Mouse (Mus musculus) cerebellum, postnatal 10 days (tissue): ENCODE data around the gene Prss32.

ENCODE experiments used
- DNase-seq, 2 experiments: peaks; one replicate each; pipeline ENCODE4 v3.0.0; 2021; ENCODE audit warnings: mixed read lengths in 2 of 2

Gene Prss32

DNA sequence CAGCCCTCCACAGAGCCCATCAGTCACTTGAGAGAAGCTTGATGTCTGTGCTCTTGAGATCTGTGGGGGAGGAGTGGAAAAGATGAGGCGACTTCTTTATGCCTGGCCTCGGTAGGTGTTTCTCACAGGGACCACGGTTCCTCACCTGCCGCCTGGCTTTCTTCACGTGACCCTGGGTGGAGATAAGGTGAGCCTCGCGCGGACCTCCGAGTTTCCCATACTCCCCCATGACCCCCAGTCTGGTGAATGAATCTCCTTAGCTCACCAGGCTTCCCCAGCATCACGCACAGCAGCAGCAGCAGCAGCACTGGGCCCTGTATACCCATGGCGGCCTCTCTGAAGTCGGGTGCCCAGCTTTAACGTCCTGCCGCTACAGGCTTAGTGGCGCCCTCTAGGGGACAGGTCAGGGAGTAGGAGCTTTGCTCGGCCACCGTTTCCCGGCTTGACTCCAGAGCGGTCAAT is at the start of gene Prss32, which contains the start of gene Prss41:
TSS of gene Prss32 (plus strand) at position 44 of the 462 bp plus-strand sequence.
TSS of gene Prss41 (minus strand) at position 361 of the 462 bp plus-strand sequence.
- peak; percentile 73 to 83 for DNase-seq

DNA sequence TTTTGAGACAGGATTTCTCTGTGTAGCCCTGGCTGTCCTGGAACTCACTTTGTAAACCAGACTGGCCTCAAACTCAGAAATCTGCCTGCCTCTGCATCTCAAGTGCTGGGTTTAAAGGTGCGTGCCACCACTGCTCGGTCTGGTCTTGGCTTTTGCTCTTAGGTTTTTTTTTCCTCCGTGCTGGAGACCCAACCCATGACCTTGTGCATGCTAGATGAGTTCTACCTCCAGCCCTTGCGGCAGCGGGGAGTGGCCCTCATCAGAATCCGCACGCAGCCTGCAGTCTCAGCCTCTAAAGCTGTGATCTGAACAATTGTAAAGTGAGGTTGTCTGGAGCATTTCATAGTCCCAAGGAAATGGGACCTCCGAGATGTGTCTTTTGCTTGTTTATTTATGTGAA is 48.3 kb upstream of the Prss32 start:
- DNase-seq = no peak

DNA sequence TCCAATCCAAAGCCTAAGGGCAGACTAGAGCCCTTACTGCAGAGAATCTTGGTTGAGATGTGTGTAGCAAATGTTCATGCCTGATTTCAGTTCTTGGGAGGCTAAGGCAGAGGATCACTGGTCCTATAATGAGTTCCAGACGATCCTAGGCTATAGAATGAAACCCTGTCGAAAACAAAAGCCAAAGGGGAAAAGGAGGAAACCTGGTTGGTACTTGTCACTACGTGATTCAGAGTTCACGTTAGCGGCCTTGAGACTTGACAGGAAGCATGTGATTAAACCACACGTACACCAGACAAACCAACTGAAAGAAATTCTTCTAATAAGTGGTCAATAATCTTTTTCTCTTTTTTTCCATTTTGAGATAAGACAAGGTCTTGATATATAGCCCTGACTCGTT is 46.3 kb upstream of the Prss32 start:
- DNase-seq = no peak

DNA sequence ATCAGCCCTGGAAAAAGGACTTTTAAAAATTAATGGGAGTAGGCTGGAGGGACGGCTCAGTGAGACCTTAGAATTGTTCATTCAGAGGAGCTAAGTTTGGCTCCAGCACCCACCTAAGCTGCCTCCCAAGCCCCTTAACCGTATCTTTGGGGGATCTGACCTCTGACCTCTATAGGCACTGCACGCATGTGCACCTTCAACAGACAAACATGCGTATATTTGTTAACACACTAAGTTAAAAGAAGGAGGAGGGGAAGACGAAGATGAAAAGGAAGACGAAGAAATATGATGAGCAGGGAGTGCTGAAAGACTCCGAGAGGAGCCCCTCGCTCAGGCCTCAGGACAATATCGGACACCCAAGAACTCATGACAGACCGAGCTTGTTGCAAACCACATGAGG is 42.0 kb upstream of the Prss32 start:
- DNase-seq = no peak

DNA sequence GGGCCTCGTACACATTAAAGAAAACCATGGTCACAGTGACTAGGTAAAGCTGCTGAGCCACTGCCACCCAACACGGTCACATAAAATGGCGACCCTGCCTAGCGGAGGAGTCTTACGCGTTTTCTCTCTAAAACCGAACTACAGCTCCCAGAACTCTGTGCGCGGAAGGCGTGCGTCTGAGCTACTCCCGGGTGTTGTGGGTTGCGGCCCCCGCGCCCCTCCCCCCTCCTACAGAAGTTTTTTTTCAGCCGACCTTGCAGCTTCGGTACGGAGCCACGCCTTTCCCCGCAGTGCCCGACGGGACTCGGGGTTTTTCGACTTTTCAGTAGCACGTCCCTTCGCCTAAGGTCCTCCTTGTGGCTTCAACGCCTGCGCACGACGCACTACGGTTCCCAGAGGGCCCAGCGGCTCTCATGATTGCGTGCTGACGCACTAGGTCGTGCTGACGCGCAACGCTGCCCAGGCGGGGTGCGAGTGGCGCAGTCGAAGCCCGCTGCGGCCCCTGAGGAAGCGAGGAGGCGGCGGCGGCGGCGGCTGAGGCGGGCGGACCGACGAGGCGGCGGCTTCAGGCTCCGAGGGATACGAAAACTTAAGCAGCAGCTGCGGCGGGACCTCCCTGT is 40.8 kb upstream of the Prss32 start:
- DNase-seq = peak; percentile 98 to 99

DNA sequence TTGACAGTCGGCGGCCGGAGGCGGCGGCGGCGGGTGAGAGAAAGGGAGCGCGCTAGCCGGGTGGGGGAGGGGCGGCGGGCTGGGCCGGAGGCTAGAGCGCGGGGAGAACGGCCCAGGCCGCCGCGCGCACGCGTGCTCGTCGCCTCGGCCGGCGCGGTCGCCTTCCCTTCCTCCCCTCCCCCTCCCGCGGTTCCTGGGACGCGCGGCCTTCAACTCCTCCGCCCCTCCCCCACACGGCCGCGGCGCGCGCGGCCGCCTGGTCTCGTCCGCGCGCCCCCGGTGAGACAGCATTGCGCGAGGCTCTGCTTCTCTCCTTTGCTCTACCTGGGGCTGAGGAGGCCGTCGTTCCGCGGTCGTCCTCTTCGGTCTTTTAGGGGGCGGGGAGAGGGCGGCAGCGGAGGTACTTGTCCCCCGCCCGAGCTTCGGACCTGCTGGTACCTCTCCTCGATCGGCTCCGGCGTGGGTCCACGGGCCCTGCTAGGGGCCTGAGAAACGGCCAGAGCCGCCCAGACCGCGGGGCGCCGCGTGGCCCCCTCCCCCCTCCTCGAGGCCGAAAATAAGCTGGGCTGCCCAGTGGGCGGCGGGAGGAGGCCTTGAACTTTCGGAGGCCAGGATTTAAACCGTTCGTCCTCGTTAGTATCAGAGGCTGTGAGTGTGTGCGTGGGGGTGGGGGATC is 40.2 kb upstream of the Prss32 start:
- DNase-seq = peak; percentile 95

DNA sequence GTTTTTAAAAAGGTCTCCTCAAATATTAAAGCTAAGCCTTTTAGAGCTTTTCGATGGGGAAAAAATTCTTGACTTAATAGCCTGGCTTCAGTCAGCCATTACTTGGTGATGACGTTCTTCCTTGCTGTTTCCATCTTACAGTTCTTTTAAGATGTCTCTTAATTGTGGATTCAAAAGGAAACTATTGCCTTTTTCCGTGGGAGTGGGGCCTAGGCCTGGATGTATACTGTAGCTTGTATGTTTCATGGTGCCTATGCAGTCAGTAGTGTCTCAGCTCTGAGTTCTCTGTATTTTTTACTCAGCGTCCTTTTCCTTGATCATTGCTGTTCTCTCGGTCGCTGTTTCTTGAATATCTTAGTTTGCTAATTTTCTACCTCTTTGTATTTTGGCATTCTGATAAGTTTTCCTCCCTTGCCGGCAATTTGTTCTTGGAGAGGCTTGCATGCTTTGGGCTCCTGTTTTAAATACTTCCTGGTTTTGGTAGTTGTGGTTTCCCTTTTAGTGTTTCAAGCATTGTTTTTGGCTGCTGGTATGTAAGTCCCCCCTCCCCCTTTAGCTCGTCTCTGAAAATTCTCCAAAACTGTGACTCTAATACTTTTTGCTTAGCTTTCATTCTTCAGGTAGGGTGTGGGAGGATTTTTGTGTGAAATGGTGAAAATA is 39.1 kb upstream of the Prss32 start:
- no peak for DNase-seq

DNA sequence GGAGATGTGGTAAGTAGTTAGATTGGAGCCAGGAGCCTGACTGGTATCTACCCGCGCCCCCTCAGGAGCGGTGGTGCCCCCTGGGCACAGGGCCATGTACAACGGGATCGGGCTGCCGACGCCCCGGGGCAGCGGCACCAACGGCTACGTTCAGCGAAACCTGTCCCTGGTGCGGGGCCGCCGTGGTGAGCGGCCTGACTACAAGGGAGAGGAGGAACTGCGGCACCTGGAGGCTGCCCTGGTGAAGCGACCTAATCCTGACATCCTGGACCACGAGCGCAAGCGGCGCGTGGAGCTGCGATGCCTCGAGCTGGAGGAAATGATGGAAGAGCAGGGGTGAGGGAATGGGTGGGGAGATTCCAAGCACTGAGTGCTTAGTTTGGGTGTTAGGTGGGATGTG is 36.8 kb upstream of the Prss32 start:
- DNase-seq = peak in 1 of 2 experiments; percentile 55

DNA sequence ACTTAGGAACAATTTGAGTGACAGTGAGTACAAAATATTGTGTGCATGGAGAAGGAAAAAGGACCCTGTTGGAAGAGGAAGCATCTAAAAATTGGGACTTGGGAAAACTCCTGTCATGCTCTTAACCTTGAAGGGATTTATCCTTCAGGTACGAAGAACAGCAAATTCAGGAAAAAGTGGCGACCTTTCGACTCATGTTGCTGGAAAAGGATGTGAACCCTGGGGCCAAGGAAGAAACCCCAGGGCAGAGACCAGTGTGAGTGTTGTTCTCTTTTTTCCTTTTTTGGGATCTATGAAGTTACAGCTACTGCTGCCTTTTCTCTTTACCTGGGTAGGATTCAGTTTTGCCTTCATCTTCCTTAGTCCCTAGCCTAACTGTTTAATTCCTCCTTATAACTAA is 35.7 kb upstream of the Prss32 start:
- no peak for DNase-seq

DNA sequence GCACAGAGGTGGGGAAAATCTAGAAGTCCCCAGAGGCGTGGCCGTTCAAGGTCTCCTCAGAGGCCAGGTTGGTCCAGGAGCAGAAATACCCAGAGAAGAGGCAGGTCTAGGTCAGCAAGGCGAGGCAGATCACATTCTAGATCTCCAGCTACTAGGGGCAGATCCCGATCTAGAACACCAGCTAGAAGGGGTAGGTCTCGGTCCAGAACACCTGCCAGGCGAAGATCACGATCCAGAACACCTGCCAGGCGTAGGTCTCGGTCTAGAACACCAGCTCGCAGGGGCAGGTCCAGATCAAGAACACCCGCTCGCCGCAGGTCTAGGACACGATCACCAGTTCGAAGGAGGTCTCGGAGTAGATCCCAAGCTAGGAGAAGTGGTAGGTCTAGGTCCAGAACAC is 28.0 kb upstream of the Prss32 start:
- DNase-seq = peak in 1 of 2 experiments; percentile 13

DNA sequence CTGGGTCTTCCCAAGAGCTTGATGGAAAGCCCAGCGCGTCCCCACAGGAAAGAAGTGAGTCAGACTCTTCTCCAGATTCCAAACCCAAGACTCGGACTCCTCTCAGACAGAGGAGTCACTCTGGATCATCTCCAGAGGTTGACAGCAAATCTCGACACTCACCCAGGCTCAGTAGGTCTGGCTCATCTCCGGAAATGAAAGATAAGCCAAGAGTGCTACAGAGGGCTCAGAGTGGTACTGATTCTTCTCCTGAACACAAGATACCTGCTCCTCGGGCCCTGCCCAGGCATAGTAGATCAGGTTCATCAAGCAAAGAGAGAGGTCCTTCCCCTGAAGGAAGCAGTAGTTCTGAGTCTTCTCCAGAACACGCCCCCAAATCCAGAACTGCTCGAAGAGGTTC is 25.1 kb upstream of the Prss32 start:
- peak in 1 of 2 experiments; percentile 15 for DNase-seq

DNA sequence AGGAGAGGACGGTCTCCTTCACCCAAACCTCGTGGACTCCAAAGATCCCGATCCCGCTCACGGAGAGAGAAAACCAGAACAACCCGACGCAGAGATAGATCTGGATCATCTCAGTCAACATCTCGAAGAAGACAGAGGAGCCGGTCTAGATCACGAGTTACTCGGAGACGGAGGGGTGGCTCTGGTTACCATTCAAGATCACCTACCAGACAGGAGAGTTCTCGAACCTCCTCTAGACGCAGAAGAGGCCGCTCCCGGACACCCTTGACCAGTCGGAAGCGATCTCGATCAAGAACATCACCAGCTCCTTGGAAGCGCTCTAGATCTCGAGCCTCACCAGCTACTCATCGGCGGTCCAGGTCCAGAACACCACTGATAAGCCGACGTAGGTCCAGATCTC is 24.4 kb upstream of the Prss32 start:
- DNase-seq = peak in 1 of 2 experiments; percentile 17

DNA sequence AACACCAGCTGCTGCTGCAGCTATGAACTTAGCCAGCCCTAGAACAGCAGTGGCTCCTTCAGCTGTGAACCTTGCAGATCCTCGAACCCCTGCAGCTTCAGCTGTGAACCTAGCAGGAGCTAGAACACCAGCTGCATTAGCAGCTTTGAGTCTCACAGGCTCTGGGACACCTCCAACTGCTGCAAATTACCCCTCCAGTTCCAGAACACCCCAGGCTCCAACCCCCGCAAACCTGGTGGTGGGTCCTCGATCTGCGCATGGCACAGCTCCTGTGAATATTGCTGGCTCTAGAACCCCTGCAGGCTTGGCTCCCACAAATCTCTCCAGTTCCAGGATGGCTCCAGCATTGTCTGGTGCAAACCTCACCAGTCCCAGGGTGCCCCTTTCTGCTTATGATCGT is 22.9 kb upstream of the Prss32 start:
- peak in 1 of 2 experiments; percentile 21 for DNase-seq

DNA sequence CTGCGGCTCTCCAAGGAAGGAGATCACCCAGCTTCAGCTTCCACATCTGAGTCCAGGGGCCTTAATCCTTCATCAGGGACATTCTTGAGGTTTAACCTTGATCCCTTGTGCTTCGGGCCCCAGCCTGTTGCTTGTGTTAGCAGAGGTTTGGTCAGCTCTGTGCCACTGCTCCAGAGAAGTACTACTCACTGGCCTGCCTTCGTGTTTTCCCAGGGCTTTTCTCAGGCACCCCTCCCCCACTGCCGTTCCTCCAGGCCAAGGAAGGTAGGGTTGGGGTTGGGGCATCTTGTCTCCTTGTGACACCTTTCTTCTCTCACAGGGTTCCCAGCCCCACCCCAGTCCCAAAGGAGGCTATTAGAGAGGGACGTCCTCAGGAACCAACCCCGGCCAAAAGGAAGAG is 21.6 kb upstream of the Prss32 start:
- peak in 1 of 2 experiments; percentile 22 for DNase-seq

DNA sequence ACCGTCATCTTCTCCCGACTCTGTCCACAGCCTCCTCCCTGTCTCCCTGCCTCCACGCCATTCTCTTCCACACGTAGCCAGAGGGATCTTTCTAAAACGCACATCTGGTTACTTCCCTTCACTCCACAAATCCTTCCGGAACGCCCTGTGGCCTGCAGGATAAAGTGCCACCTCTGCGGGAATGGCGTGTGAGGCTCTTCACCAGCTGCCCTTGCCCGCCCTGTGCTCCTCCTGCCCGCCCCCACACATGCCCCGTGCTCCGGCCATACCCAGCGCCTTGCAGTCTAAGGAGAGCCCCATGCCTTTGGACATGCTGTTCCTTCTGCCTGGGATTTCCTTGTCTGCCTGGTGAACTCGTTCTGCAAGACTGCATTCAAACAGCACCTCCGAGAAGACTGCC is 20.6 kb upstream of the Prss32 start:
- peak in 1 of 2 experiments; percentile 11 for DNase-seq

DNA sequence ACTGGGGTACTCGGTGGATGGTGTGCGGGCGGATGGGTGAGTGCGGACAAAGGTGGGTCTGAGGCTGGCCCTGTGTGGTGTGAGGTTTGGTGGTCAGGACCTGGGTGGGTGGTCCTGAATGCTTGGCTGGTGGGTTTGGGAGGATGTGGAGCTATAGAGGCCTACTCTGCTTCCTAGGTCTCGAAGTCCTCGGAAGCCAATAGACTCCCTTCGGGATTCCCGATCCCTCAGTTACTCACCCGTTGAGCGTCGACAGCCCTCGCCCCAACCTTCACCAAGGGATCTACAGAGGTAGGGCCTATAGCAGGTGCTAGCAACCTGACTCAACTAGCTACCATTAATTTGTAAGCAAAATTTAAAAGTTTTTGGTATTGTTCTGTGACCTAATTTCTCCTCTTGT is 20.0 kb upstream of the Prss32 start:
- peak in 1 of 2 experiments; percentile 13 for DNase-seq

DNA sequence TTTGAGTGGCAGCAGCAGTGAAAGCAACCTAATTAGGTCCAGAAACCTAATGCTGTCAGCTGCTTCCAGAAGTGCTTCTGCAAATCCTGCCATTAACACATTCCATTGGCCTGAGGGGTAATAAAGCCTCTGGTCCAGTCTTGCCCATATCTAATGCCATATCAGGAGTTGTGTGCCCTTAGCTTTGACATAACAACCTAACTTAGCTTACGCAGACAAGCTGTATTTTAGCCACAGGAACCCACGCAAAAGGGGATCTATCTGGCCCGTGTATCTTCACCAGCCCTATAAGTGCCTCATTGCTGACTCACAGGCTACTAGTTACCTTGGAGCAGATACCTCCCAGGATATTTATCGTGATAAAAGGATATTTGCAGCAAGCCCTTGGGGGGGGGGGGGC is 18.1 kb upstream of the Prss32 start:
- DNase-seq = no peak

DNA sequence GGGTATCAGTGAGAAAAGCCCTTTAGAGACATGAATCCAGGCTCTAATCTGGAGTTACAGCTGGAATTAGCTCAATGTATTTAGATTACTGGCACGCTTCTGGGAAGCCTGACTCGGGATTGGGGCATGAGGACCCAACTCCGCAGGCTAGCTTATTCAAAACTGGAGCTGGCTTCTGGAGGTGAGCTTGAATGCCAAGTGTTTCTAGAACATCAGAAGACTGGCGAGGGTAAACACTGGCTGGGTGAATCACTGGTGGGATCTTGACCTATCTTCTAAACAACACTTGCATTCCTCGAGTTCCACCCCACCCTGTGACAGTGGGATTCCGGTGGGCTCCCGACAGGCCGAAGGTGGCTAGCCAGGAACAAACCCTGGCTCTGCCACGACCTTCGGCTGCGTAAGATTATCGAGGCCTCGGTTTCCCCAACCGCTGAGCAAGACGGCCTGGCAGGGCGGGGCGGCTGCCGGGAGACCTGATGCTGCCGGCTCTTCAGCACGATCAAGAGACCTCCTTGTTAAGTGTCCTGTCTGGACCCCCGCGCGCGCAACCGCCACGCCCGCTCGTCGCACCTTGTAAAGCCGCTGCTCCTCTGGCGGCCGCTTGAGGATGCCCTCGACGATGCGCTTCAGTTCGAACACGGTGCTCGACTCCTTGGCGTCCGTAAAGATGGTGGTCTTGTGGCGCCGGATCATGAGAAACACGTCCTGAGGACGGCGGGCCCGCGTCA is 15.2 kb upstream of the Prss32 start:
- DNase-seq = peak; percentile 77 to 81

DNA sequence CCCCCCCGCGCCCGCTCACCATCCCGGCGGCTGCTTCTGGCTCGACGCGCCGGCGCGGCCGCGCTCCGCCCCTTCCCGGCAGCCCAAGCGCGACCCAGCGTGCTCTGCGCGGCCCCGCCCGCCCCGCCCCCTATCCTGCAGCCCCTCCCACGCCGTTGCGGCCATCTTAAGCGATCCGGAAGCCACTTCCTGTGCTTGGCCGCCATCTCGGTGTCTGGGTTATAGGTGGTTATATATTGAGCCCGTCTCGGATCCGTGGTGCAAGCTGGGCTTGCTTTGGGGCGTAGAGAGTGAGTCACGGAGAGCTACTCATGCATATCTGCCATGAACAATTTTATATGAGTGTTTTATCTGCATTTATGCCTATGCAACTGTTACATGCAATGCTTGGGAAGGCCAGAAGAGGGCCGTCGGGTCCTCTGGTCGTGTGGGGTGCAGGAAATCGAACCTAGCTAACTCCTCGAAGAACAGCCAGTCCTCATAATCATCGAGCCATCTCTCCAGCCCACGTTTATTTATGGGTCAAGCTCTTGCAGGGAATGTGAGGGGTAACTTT is 14.5 kb upstream of the Prss32 start, which contains the start of gene Elob:
TSS of gene Elob (minus strand) at position 73 of the 556 bp plus-strand sequence.
- DNase-seq = peak; percentile 91 to 94

DNA sequence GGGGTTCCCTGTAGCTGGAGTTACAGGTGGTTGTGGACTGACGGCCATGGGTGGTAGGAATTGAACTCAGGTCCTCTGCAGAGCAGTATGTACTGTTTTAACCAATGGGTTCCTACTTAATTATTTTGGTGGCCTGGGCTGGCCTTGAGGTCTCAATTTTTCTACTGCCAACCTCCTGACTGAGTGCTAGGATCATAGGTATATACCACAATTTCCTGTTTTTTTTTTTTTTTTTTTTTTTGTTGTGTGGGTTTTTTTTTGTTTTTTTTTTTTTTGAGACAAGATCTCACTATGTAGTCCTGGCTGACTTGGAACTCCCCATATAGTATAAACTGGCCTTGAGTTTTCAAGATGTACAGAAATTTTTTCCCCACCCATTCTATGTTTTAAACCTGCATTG is 12.5 kb upstream of the Prss32 start:
- no peak for DNase-seq

DNA sequence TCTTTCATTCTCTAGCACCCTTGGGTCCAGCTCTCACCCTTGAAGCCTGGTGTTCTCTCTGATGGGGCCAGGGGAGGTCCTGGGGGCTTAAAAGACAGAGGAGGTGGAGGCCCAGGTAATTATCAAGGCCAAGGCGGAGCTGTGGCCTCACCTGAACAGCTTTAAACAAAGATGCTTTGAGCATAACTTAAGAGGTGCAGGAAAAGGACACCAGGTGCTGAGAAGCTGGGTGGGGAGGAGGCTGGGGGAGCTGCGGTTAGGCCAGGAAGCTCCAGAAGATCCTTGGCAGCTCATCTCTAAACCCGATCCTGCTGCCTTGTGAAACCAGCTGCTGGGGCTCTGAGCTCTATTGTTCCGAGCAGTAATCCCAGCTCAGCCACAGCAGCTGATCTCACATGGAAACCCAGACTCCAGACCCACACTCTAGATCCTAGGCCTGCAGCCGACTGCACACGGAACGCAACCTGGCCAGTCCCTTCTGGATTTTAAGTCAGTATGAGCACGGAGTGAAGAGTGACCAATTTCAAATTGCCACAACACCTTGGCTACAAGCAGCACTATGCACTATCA is 7.6 kb upstream of the Prss32 start, which contains the start of gene Prss33:
TSS of gene Prss33 (minus strand) at position 51 of the 570 bp plus-strand sequence.
- DNase-seq = no peak

DNA sequence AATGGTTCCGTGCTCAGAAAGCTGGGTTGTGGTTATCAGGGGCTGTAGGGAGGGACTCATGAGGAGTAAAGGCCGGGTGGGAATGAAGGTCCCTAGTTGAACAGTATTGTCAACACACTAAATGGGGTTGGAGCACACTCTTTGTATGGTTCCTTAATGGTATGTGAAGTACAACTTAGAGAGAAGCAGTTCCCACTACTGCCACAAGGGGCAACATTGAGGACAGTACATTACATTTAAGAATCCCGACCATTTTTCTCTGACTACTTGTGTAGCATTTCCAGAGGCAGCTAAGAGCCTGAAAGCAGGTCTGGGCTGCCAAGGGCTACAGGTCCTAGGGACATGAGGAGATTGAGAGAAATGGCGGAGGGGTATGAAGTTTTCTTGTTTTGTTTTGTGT is 2.5 kb upstream of the Prss32 start:
- DNase-seq = peak; percentile 79 to 86
